Mouse (Mus musculus): ENCODE measurements around the gene Vac14. TPM values are rescaled to one million over a fixed set of nuclear protein-coding genes. Genes with fewer than 3 reads are reported as not detected.

Vac14 gene
- total RNA-seq, 2 experiments from 2014 or later: 22.8 to 23.4 TPM

DNA sequence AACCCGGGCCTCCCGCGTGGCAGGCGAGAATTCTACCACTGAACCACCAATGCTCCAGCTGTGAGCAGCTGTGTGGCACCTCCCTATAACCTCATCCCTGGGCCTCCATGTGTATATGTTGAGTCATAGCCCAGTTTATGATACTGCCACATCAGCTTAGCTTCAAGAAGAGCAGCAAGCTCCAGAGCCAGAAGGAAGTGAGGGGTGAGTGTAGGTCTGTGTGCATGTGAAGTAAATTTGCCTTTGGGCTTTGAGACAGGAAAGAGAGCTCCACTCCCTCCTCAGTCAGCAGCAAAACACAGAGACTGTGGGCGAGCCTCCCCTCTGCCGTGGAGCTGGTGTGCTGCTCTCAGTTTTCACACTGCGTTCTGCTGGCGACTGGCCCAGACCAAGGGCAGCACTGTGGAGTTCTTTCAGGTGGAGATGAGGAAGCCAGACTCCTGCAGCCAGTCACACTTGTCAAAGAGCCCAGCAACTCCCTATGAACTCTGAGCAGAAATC lies 12.2 kb downstream of the Vac14 start:
- DNase-seq (ENCODE audit: low spot score in 2 of 2): peak in 1 of 2 experiments; percentile 53
- Histone ChIP-seq H3K27ac (peak overlapping the region; percentile 54; the same call in 1 of the 2 replicates), H3K4me3 (no peak overlapping the region)
- TF ChIP-seq CTCF (conservative IDR thresholded peaks at IDR 0.05): no peak

DNA sequence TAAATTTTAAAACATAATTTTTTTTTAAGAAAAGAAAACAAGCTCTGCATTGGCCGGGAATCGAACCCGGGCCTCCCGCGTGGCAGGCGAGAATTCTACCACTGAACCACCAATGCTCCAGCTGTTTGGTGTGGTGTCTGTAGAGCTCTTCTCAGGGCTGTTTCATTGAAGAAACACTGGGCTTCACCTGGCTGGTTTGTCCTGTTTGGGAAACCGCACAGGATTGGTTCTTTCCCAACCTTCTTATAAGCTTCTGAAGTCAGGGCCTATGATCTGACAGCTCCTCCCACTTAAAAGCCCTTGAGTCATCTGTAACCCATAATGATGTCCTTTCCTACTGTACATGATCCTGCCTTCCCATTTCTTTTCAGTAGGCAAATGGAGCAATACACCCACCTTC lies 12.8 kb downstream of the Vac14 start:
- TF ChIP-seq CTCF (conservative IDR thresholded peaks at IDR 0.05): no peak
- H3K27ac ChIP-seq: no peak overlapping the region
- H3K4me3 ChIP-seq: no peak overlapping the region
- no peak for DNase-seq (ENCODE audit: low spot score in 2 of 2)

DNA sequence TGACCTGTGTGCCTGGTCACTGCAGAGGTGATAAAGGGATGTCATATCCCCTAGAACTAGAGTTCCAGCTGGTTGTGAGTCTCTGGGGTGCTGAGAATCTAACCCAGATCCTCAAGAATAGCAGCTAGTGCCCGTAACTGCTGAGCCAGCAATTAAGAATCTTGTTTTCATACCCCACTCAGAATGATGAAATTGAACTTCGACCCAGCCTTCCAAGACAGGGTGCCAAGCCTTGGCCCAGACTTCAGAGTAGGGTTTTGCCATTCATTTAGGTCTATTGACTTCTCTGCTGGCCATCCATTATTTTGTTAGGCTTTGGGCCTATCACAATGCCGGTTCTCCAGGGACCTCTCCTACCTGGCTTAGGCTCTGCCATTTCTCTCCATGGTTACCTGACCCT lies 15.4 kb downstream of the Vac14 start:
- no peak for DNase-seq (ENCODE audit: low spot score in 2 of 2)
- Histone ChIP-seq H3K4me3 (no peak overlapping the region), H3K27ac (no peak overlapping the region)
- TF ChIP-seq CTCF (conservative IDR thresholded peaks at IDR 0.05): no peak

DNA sequence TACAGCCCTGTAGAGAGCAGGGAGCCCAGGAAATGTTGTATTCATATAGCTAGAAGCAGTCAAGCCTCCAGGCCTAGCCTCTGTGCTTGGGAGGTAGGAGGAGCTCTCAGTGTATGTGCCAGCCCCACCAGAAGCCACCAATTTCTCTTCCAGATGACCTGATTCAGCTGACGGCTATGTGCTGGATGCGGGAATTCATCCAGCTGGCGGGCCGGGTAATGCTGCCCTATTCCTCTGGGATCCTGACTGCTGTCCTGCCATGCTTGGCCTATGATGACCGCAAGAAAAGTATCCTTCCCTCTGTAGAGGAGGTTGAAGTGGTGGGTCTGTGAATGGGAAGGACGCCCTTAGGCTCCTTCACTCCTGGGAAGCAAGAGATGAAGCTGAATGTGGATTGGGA lies 17.8 kb downstream of the Vac14 start:
- Histone ChIP-seq H3K27ac (no peak overlapping the region), H3K4me3 (no peak overlapping the region)
- no peak for DNase-seq (ENCODE audit: low spot score in 2 of 2)
- no peak for TF ChIP-seq CTCF (conservative IDR thresholded peaks at IDR 0.05)

DNA sequence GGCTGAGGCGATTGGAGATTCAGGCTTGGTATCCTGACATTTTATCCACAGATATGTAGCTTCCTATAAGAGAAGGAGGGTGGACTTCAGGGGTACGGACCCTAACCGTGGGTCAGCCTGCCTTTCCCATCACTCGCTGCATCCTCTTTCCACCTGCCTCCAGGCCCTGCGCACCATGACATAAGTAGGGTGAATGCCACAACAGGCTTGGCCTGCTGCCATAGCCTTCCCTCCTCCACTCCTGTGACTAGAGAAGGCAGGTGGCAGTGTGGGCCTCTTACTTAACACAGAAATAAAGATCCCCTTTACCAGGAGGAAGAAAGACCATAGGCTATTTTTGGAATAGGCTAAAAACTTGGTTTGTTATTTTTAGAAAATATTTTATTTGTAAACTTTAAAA lies 23.9 kb downstream of the Vac14 start:
- no peak for DNase-seq (ENCODE audit: low spot score in 2 of 2)
- Histone ChIP-seq H3K4me3 (no peak overlapping the region), H3K27ac (no peak overlapping the region)
- no peak for TF ChIP-seq CTCF (conservative IDR thresholded peaks at IDR 0.05)

DNA sequence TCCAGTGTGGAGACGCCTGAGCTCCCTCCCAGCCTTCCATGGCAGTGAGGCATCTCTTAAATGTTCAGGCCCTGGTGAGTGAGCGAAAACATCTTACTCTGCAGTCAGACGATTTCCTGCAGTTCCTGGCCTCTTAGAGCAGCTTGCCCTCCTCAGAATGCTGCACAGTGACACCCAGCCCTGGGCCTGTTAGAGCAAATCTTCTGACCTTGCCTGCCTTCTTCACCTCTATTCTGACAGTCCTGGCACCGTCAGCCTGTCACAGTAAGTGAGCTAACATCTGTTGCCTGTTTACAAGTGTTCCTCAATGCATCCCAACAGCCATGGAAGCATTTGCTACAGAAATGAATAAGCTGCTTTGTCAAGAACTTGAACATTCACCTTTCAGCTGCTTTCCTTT lies 24.8 kb downstream of the Vac14 start:
- TF ChIP-seq CTCF (conservative IDR thresholded peaks at IDR 0.05): no peak

DNA sequence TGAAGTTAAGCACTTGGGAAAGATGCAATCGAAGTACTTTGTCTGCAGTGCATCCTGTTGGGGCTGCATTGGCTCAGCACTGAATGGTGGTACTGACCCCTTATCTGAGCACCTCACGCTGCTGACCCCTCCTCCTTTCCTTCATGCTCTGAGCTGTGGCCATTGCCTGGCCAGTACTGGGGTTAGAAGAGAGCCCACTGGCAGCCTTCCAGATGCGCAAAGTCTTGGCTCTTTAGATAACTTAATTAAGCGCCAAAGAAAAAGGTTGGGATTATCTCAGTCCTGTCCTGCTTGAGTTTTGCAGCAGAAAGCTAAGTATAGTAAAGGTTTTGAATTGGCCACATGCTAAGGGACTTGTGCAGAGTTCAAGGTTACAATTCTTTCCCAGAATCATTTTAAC lies 26.0 kb downstream of the Vac14 start:
- no peak for TF ChIP-seq CTCF (conservative IDR thresholded peaks at IDR 0.05)
- DNase-seq (ENCODE audit: low spot score in 2 of 2): no peak
- no peak overlapping the region for H3K4me3 ChIP-seq

More for the DNA sequence above, 24.8 kb downstream of the Vac14 start:
- Histone ChIP-seq H3K27ac (no peak overlapping the region), H3K4me3 (no peak overlapping the region)
- DNase-seq (ENCODE audit: low spot score in 2 of 2): no peak

DNA sequence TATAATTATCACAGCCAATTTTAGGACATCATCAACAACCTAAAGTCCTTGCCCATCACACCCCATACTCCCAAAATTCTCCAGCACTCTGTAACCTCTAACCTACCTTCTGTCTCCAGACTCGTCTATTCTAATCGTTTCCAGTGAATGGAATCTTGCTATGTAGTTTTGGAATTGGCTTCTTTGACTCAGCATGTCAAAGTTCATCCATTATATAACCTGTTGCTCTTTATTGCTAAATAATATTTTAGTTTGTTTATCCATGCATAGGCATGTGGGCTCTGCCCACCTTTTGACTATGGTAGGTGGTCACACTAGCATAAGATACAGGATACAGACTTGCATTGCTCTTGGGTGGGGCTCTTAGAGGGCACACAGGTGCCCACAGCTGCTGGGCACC lies 26.5 kb downstream of the Vac14 start:
- H3K4me3 ChIP-seq: no peak overlapping the region
- no peak for TF ChIP-seq CTCF (conservative IDR thresholded peaks at IDR 0.05)
- no peak overlapping the region for H3K27ac ChIP-seq
- no peak for DNase-seq (ENCODE audit: low spot score in 2 of 2)

More for the DNA sequence above, 26.0 kb downstream of the Vac14 start:
- H3K27ac ChIP-seq: no peak overlapping the region

DNA sequence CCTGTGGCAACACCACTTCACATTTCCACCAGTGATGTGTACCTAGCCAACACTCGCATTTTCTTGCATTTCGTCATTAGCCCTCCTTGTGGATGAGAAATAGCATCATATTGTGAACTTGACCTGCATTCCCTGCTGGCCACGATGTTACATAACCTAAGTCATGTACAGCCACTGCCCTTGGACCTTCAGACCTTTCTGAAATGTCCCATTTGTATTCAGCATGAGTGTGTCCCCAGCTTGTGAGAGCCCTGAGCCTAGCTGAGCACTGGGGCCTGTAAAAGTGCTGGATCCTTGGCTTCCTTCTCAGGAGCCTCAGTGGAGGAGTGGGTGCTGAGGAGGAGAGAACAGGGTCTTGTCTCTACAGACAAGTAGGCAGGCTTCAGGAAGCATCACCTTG lies 27.0 kb downstream of the Vac14 start:
- DNase-seq (ENCODE audit: low spot score in 2 of 2): no peak
- no peak overlapping the region for H3K4me3 ChIP-seq
- TF ChIP-seq CTCF (conservative IDR thresholded peaks at IDR 0.05): no peak
- H3K27ac ChIP-seq: no peak overlapping the region

DNA sequence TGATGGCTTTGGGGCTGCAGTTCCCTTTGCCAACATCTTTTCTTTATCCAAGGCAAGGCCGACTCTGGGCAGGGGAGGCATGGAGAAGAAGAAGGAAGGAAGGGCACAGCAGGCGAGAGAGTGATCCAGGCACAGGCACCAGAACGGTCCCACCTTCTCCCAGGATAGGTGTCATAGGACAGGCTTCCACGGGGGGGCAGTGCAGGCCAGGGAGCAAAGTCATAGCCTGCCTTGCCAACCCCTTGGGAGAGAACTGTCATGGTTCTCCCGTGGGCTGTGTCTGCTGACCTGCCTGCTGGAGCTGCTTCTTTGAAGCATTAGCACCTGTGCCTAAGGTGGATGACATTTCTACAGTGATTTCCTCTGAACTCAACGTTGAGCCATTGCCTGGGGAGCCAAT lies 27.7 kb downstream of the Vac14 start:
- TF ChIP-seq CTCF (conservative IDR thresholded peaks at IDR 0.05): peak; percentile 98
- Histone ChIP-seq H3K27ac (no peak overlapping the region), H3K4me3 (no peak overlapping the region)
- peak; percentile 72 to 86 for DNase-seq (ENCODE audit: low spot score in 2 of 2)

DNA sequence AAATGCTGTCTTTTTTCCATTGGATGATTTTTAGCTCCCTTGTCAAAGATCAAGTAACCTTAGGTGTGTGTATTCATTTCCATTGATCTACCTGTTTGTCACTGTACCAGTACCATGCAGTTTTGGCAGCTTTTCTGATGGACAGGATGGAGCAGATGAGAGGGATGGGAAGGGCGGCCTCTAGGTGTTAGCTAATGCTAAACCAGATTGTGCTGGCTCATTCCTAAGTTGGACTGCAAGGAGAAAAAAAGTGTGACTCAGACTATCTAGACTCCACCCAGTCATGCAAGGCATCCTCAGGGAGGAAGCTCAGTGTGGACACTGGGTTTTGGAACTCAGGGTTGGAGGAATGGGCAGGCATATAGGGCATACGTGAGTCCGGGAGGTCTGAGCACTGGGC lies 30.2 kb downstream of the Vac14 start:
- DNase-seq (ENCODE audit: low spot score in 2 of 2): no peak
- Histone ChIP-seq H3K27ac (no peak overlapping the region), H3K4me3 (no peak overlapping the region)
- no peak for TF ChIP-seq CTCF (conservative IDR thresholded peaks at IDR 0.05)

DNA sequence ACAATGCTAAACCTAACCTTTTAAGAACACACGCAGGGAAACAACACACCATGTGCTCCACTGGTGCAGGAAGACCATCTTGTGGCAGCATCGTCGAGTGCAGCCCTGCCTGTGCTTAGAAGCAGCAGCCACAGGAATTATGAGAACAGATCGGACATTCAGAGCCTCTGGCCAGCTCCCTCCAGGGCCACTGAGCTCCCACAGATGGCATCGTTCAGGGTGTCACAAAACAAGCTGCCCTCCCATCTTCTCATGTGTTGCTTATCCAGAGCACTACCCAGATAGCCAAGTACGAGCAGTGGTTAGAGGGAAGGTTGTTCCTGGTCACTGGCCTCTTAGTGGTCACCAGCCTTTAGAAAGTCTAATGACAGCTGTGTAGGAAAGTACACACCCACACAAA lies 30.9 kb downstream of the Vac14 start:
- no peak overlapping the region for H3K4me3 ChIP-seq
- H3K27ac ChIP-seq: no peak overlapping the region
- no peak for TF ChIP-seq CTCF (conservative IDR thresholded peaks at IDR 0.05)
- no peak for DNase-seq (ENCODE audit: low spot score in 2 of 2)

DNA sequence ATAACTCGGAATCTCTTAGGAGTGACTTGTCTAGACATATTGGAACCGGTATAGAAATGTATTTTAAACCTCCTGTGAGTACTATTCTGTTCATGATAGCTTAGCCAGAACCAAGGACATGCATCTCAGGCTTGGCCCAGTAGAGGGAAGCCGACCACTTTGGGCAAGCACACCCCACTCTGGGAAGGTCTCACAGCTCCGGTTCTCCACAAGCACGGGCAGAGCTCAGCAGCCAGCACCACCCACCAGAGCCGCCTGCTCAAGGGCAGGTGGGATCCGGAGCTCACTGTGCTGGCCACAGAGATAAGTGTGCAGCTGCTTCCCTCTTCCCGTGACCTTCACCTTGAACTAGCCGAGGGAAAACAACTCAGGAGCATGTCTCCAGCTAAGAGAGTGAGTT lies 32.5 kb downstream of the Vac14 start:
- no peak for DNase-seq (ENCODE audit: low spot score in 2 of 2)
- H3K27ac ChIP-seq: no peak overlapping the region
- TF ChIP-seq CTCF (conservative IDR thresholded peaks at IDR 0.05): peak; percentile 56
- no peak overlapping the region for H3K4me3 ChIP-seq

DNA sequence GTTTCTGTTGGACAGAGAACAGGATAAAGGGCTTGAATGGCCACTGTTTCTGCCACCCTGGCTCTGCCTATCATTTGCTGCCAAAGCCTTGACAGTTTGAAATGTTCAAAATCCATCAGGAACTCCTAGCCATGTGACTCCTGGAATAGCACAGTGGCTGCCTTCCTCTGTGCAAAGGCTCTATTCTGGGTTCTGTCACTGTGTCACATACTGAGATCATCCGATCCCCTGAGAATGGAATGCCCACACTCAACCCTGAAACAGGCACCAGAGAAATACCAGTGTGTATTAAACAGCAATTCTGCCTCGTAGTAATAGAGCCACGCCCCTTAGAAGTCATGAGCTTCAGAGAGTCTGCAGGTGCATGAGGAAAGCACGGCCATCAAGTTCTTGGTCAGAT lies 33.5 kb downstream of the Vac14 start:
- Histone ChIP-seq H3K4me3 (no peak overlapping the region), H3K27ac (peak overlapping the region; percentile 10; the same call in 1 of the 2 replicates)
- no peak for TF ChIP-seq CTCF (conservative IDR thresholded peaks at IDR 0.05)
- DNase-seq (ENCODE audit: low spot score in 2 of 2): no peak
